Mouse (Mus musculus) cerebellum, adult 2 months (tissue): ENCODE measurements at regions not wholly inside any gene's neighbourhood (a gene's known extent, or its start where the extent isn't known, plus 50 kb on each side); places are given as distances from the start of the nearest gene placed in this dataset.

Source experiments
- DNase-seq, 2 experiments: peaks; one replicate each; pipeline ENCODE4 v3.0.0; 2021
- H3K27ac ChIP-seq: fragments of 200-500 bp; 2 replicates; pipeline ENCODE4 v1.5.1; 2012; ENCODE audit warnings: low read length, control low read depth, inconsistent platforms; ENCODE audit not compliant: insufficient read depth
- H3K27me3 ChIP-seq: fragments of 200-500 bp; 2 replicates; pipeline ENCODE4 v1.6.1; 2012; ENCODE audit warnings: inconsistent platforms, mild to moderate bottlenecking, low read length, moderate library complexity; ENCODE audit not compliant: control insufficient read depth, insufficient read depth
- H3K4me1 ChIP-seq: fragments of 200-500 bp; 2 replicates; pipeline ENCODE4 v1.6.1; 2011; ENCODE audit warnings: low read length; ENCODE audit not compliant: control insufficient read depth, insufficient read depth
- H3K4me3 ChIP-seq: fragments of 200-500 bp; replicated peaks from 2 replicates; pipeline ENCODE3; 2011; ENCODE audit warnings: mild to moderate bottlenecking, low read depth, low read length, control low read depth; ENCODE audit not compliant: insufficient read depth
- CTCF ChIP-seq: fragments of 200-500 bp; IDR thresholded peaks from 2 replicates; pipeline ENCODE4 v1.5.1; 2011; ENCODE audit warnings: low read depth, mild to moderate bottlenecking, control low read depth, low read length, moderate library complexity, borderline replicate concordance; ENCODE audit not compliant: insufficient read depth
- POLR2A ChIP-seq: fragments of 200-500 bp; IDR thresholded peaks from 2 replicates; pipeline ENCODE4 v1.6.1; 2011; ENCODE audit warnings: low read length, control low read depth, borderline replicate concordance; ENCODE audit not compliant: insufficient read depth
- WGBS: fragments of 180-500 bp; shearing (Covaris S2); methylation state at CpG from one replicate; pipeline ENCODE4 v1.1.7; 2018; 5-methylcytosine and 5-hydroxymethylcytosine counted together

DNA sequence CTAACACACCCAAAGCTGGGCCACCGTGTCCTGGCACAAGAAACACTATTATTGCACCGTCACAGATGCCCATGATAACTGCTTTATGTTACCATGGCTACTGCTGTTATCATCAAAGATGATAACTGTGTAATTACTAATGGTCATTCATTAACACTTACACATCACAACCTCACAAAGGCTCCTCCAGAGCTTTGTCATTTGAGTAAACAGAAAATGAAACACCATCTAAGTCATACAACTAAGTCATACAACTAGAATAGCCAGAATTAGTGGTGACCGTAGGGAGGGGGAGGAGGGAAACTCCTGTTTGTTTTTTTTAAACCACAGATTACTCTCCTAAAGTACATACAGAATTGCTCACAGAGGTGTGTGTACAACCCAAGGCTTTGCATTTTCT is 111.4 kb upstream of the Ofcc1 start:
- H3K4me1 ChIP-seq, result no peaks in the 10 kb centered on the region
- 58% methylated on average over 3 of the region's 3 CpGs for WGBS
- H3K27me3 ChIP-seq, result no peaks in the 10 kb centered on the region
- no peak overlapping the region for H3K27ac ChIP-seq
- no peak for DNase-seq
- H3K4me3 ChIP-seq, result no peak overlapping the region
- TF ChIP-seq POLR2A, result no peak
- no peak for TF ChIP-seq CTCF

DNA sequence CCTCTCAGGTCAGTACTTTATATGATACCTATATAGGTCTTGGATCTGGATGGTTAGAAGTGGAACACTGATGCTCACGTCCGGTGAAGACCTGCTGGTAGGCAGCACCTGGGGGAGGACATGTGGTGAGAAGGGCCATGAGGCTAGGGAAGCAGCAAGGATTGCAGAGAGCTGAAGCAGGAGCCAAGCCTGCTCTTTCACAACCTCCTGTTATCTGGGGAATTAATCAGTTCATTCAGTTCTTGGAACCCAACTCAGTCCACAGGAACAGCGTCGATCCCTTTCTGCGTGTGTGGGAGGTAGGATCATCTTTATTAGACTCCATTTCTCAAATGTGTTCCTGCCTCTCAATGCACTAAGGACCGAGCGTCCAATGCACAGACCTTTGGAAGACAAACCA is 107.9 kb upstream of the Ofcc1 start:
- no peaks in the 10 kb centered on the region for H3K4me1 ChIP-seq
- no peak for TF ChIP-seq CTCF
- no peak for TF ChIP-seq POLR2A
- H3K27ac ChIP-seq, result no peak overlapping the region
- WGBS, result 85% methylated on average over 7 of the region's 7 CpGs
- H3K4me3 ChIP-seq, result no peak overlapping the region
- no peaks in the 10 kb centered on the region for H3K27me3 ChIP-seq
- no peak for DNase-seq

DNA sequence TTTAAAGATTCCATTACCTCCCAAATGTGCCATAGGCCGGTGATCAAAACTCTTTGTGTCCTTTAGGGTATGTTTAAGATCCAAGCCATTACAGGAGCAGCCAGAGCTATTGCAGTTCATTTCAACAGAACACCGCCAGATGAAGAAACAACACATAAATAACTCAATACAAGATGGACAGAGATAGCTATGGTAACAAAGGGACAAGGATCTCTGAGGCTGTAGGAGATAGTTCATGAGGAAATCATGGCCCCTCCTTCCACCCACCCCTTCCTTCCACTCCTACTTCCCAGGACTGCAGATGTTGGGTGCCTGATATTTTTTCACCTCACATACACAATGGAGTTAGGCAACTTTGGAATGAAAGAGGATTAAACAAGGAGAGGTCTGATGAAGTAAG is 92.1 kb upstream of the Ofcc1 start:
- Histone ChIP-seq H3K4me1 (no peaks in the 10 kb centered on the region), H3K27me3 (no peaks in the 10 kb centered on the region), H3K4me3 (no peak overlapping the region), H3K27ac (no peak overlapping the region)
- no peak for TF ChIP-seq CTCF
- no peak for TF ChIP-seq POLR2A
- no peak for DNase-seq
- 94% methylated on average over 2 of the region's 2 CpGs for WGBS

DNA sequence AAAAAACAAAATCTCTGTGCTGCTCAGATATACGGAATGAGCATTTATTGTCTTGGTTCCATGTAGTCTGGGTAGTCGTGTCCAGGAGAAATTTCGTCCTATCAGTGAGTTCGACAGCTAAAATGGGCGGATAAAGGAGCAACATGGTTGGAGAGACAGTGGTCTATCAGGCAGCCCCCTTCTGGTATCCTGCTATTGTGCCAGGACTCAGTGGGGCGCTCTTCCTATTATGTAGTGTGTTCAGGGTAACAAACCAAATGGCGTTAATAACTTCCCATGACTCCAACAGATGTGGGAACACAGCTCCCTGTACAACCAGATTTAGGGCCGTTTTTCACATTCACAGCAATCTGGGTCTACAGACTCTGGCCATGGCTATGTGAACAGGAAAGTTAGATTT is 68.6 kb upstream of the Ofcc1 start:
- H3K27ac ChIP-seq, result no peak overlapping the region
- H3K27me3 ChIP-seq, result no peaks in the 10 kb centered on the region
- no peak for TF ChIP-seq CTCF
- no peak for TF ChIP-seq POLR2A
- no peak for DNase-seq
- H3K4me1 ChIP-seq, result no peaks in the 10 kb centered on the region
- WGBS, result 19% methylated on average over 8 of the region's 8 CpGs
- H3K4me3 ChIP-seq, result no peak overlapping the region

DNA sequence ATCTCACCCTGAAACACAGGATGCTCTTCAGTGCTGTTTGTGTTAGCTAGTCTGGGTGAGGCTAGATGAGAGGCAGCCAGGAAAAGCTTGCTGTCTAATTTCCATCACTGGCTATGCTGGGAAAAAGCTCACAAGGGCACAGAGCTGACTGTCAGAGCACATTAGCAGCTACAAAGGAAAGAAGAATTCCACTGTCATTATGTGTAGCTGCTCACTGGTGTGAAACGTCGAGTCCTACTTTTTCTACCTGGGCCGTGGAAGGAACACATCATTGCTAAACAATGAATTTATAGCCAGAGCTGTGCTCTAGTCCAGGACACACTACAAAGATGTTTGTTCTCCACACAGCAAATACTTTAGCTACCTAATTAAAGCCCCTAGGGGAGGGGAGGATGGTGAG is 61.8 kb upstream of the Ofcc1 start:
- Histone ChIP-seq H3K4me1 (no peaks in the 10 kb centered on the region), H3K4me3 (no peak overlapping the region), H3K27me3 (no peaks in the 10 kb centered on the region), H3K27ac (no peak overlapping the region)
- 36% methylated on average over 3 of the region's 3 CpGs for WGBS
- DNase-seq, result no peak
- no peak for TF ChIP-seq POLR2A

DNA sequence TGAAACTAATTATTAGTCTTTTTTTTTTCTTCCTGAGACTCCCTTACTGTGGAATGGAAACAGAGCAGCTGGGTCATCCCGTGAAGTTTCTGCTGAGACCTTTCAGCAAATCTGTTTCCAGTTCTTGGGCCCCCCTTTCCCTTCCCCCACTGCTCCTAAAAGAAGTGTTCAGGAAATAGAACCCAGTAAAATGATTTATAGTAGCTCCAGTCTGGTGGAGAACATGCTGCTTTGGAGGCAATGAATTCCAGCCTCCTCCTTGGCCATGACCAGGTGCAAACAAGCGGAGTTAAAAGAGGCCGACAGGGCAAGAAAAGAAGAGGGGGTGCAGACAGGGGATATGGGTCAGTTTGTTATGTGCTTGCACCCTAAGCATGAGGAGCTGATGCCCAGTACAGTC is 56.6 kb upstream of the Ofcc1 start:
- WGBS, result 84% methylated on average over 3 of the region's 3 CpGs
- no peak for DNase-seq

DNA sequence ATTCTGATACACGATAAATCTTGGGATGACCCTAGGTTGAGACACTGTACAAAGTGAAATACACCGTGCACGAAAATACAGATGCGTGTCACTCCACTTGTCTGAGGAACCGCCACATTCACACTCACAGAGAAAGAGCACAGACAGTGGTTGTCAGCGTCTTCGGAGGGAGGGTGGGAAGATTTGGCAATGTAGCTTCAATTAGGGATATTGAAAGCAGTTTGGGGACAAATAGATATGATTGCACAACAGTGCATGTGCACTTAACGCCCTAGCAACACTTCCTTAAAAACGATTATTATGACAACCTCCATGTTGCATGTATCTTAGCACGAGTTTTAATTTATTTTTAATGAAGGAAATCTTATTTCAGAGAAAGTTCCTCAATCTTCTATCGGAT is 51.8 kb upstream of the Ofcc1 start:
- DNase-seq, result no peak
- Histone ChIP-seq H3K27me3 (no peaks in the 10 kb centered on the region), H3K4me3 (no peak overlapping the region), H3K4me1 (no peaks in the 10 kb centered on the region), H3K27ac (no peak overlapping the region)
- 92% methylated on average over 11 of the region's 11 CpGs for WGBS
- TF ChIP-seq CTCF (no peak), POLR2A (no peak)

More for the DNA sequence above, 56.6 kb upstream of the Ofcc1 start:
- H3K4me3 ChIP-seq, result no peak overlapping the region
- no peaks in the 10 kb centered on the region for H3K4me1 ChIP-seq
- no peak for TF ChIP-seq POLR2A
- no peak for TF ChIP-seq CTCF
- no peaks in the 10 kb centered on the region for H3K27me3 ChIP-seq
- H3K27ac ChIP-seq, result no peak overlapping the region
